Mouse (Mus musculus) leukemia stem cell, adult 10-12 weeks (primary cell): Measurements from ENCODE around the gene Rabgap1l. TPM values are rescaled to one million over a fixed set of nuclear protein-coding genes. Genes with fewer than 3 reads are reported as not detected.

Experiments used
- polyA plus RNA-seq: library from polyadenylated mRNA; stranded (reverse); fragments of >175 nt; gene quantifications from 2 replicates; pipeline ENCODE4 v1.2.3, GENCODE M21; 2012; ENCODE audit warnings: low replicate concordance

The Rabgap1l gene
- polyA plus RNA-seq = 7.0 and 9.3 TPM in 2 replicates

DNA sequence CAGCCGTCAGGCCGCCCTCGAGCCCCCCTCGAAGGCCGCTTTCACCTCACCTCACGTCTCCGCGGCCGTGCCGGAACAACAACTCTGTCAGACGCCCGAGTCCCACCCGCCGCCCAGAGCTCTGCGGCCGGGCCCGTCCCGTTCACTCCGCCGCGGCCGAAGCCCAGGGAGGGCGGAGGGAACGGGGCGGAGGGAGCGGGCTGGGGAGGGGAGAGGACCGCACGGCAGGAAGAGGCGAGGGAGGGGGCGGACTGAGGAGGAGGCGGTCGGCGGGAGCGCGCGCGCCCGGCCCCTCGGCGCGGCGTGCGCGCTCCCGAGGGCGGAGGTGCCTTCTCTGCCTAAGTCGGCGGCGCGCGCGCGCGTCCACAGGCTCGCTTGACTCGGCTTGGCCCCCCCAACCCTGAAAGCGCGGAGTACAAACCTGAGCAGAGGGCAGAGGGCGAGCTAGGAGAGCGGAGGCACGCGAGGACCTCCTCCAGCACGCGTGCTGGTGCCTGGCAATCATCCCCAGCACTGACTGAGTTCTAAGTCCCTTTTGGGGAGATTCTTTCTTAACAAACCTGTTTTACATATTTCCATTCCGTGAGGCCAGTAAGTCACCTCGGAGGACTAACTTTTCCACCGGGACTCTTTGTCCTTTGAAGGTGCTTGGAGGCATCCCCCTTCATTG, at the start of gene Rabgap1l:
Gene Rabgap1l (minus strand): TSS at position 526 of the 670 bp plus-strand sequence.

DNA sequence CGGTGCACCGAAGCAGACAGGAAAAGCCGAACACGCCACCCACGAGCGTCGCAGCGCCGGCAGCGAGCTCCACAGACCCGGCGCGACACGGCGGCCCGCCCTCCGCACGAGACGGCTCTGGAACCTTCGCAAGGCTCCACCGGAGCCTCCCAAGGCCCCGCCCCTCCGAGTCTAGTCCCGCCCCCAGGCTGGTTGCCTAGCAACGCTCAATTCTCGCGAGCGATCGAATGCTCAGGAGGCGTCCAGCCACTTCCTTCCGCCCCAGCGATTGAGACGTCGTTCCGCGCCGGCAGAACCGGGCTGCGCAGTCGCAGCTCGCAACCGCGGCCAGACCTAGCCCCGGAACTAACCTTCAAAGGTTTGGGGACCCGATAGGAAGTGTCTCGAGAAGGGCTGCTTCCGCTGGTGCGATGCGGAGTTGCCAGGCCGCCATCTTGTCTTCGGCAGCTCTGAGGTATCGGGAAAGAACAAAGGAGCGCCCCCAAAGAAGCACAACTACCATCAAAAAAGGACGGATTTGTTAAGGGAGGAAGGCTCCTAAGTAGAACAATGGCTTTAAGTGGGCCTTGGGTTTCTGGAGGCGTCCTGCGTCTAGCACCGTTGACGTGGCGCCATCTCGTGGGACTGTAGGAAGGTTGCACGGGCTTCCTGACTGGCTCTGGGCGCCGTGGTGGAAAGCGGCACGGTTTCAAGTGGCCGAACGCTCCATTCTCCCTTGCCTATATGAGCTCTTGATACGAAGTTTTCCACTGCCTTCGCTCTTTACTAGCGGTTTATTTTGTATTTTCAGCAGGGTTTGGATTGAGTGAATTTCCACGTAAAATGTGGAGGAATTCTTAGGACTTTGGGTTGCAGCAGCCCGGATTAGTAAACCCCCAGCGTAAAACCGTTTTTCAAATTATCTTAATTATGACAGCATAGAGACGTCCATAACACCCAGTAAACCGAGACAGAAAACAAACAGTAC, 580.0 kb downstream of the Rabgap1l start, which contains the start of gene Cacybp:
Gene Cacybp (minus strand): TSS at position 173 of the 967 bp plus-strand sequence.

DNA sequence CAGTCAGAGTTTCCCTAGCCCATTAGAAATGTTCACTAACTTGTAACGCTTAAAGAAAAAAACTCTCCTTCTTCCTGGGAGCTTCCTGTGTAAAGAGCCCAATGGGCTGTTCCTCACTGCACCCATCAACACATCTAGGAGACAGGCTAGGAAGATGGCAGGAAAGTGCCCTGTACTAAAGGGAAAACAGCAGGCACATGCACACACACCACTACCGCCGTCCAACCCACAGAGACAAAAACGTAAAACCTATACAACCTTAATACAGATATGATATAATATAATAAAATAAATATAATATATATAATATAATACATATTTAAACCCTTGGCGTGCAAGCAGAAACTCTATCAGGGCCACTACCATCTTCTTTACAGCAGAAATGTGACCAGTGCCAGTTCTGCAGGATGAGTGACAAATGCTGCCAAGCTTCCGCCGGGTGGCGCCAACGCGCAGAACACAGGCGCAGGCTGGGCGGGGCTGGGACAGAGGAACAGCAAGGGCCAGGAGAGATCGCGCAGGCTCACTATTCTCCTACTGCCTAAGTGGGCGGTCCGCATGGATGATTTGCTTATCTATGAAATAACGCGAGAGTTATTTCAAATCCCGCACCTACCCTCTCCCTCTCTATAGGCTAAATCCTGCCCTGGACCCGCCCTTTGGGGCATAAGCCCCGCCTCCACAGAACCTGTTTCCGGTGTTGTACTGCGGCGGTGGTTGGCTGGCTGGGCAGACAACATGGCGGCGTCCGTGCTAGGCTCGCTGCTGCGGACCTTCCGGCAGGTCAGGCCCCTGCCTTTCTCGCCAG, 598.3 kb downstream of the Rabgap1l start, which contains the start of gene Mrps14:
Gene Mrps14 (plus strand): TSS at position 687 of the 808 bp plus-strand sequence.

Other genes starting within 250 kb of the Rabgap1l start
- gene Rc3h1, start 113.2 kb upstream of the Rabgap1l start, polyA plus RNA-seq = 0.42 and 1.5 TPM in 2 replicates
- gene Serpinc1, start 185.4 kb upstream of the Rabgap1l start, polyA plus RNA-seq = 0.05 TPM in 1 of 2 replicates, not detected in the other
- gene Zbtb37, start 241.6 kb upstream of the Rabgap1l start, polyA plus RNA-seq = 0.27 and 0.38 TPM in 2 replicates